Mouse (Mus musculus) spleen, postnatal 10 days (tissue): ENCODE data around the gene Samsn1.

ENCODE experiments used
- DNase-seq, 2 experiments: peaks; one replicate each; pipeline ENCODE4 v3.0.0; 2021 to 2022; ENCODE audit warnings: low spot score in 2 of 2

Samsn1 gene

GRCm38 (mm10) chr16:76022181-76022580 lies at the start of gene Samsn1:
Gene Samsn1 (minus strand): TSS chr16:76022281.
- DNase-seq: no peak

- DNase-seq: no peak
Observed at GRCm38 (mm10) chr16:76066082-76066635, 44.1 kb upstream of the Samsn1 start.

- DNase-seq: no peak
Observed at GRCm38 (mm10) chr16:76054976-76055375, 32.9 kb upstream of the Samsn1 start.

GRCm38 (mm10) chr16:76054079-76054478 lies 32.0 kb upstream of the Samsn1 start:
- no peak for DNase-seq

- DNase-seq: no peak
Observed at GRCm38 (mm10) chr16:76053537-76053936, 31.5 kb upstream of the Samsn1 start.

- DNase-seq: no peak
Observed at GRCm38 (mm10) chr16:76047066-76047465, 25.0 kb upstream of the Samsn1 start.

GRCm38 (mm10) chr16:76040319-76040945 lies 18.4 kb upstream of the Samsn1 start:
- DNase-seq: no peak

GRCm38 (mm10) chr16:76019164-76019563 lies 2.9 kb downstream of the Samsn1 start:
- no peak for DNase-seq

GRCm38 (mm10) chr16:76003812-76004389 lies 18.2 kb downstream of the Samsn1 start:
- no peak for DNase-seq

GRCm38 (mm10) chr16:76002870-76003572 lies 19.1 kb downstream of the Samsn1 start:
- no peak for DNase-seq

GRCm38 (mm10) chr16:76002287-76002686 lies 19.8 kb downstream of the Samsn1 start:
- peak; percentile 19 to 28 for DNase-seq

GRCm38 (mm10) chr16:76001788-76002187 lies 20.3 kb downstream of the Samsn1 start:
- DNase-seq: no peak

- DNase-seq: no peak
Observed at GRCm38 (mm10) chr16:76000127-76000526, 22.0 kb downstream of the Samsn1 start.

GRCm38 (mm10) chr16:75990173-75990572 lies 31.9 kb downstream of the Samsn1 start:
- DNase-seq: no peak

GRCm38 (mm10) chr16:75983831-75984230 lies 38.2 kb downstream of the Samsn1 start:
- no peak for DNase-seq

- DNase-seq: no peak
Observed at GRCm38 (mm10) chr16:75979381-75979780, 42.7 kb downstream of the Samsn1 start.

- DNase-seq: no peak
Observed at GRCm38 (mm10) chr16:75977798-75978197, 44.3 kb downstream of the Samsn1 start.

GRCm38 (mm10) chr16:75975682-75976332 lies 46.3 kb downstream of the Samsn1 start:
- DNase-seq: no peak

GRCm38 (mm10) chr16:75970266-75970998 lies 51.6 kb downstream of the Samsn1 start:
- DNase-seq: no peak

GRCm38 (mm10) chr16:75962021-75962420 lies 60.1 kb downstream of the Samsn1 start:
- no peak for DNase-seq

- DNase-seq: no peak
Observed at GRCm38 (mm10) chr16:75961487-75961886, 60.6 kb downstream of the Samsn1 start.
